Mouse (Mus musculus) left cerebral cortex, adult 6 months (tissue): Measurements from ENCODE around the gene Nkx2-2. TPM values are rescaled to one million over a fixed set of nuclear protein-coding genes. Genes with fewer than 3 reads are reported as not detected.

ENCODE experiments used
- long read RNA-seq, 2 experiments: library from polyadenylated mRNA; unstranded; transcript quantifications; one replicate each; pipeline ENCODE4 v2.0.0; 2019 to 2020
- polyA plus RNA-seq: library from polyadenylated mRNA; unstranded; fragments of <200 nt; fragmentation: Nextera tagmentation; gene quantifications from 2 replicates; pipeline ENCODE4 v1.2.3, GENCODE M21; 2021

The Nkx2-2 gene
- polyA plus RNA-seq = 2.8 and 3.5 TPM in 2 replicates
- long read RNA-seq, experiment 1, partial matches to known transcripts = 0 of 6 reads
- long read RNA-seq, experiment 1, other reads (novel, unspliced or antisense) = 5 of 6 reads
- long read RNA-seq, experiment 2, partial matches to known transcripts = 0 of 1 reads
- long read RNA-seq, experiment 2, other reads (novel, unspliced or antisense) = 0 of 1 reads

GRCm38 (mm10) chr2:147193271-147194255 is at the start of gene Nkx2-2:
Gene Nkx2-2, minus strand, starts transcription at chr2:147194243.

Other genes starting within 250 kb of the Nkx2-2 start
- gene Xrn2, start 181.2 kb downstream of the Nkx2-2 start, polyA plus RNA-seq = 26.9 and 31.5 TPM in 2 replicates
- not detected in 2 replicates for gene Nkx2-4, start 108.8 kb downstream of the Nkx2-2 start, polyA plus RNA-seq
- gene Pax1, start 167.7 kb upstream of the Nkx2-2 start, polyA plus RNA-seq = not detected in 2 replicates